Mouse (Mus musculus): ENCODE data around the gene Catsper1. TPM values are rescaled to one million over a fixed set of nuclear protein-coding genes. Genes with fewer than 3 reads are reported as not detected.

The Catsper1 gene
- polyA plus RNA-seq, 2 experiments: not detected

DNA sequence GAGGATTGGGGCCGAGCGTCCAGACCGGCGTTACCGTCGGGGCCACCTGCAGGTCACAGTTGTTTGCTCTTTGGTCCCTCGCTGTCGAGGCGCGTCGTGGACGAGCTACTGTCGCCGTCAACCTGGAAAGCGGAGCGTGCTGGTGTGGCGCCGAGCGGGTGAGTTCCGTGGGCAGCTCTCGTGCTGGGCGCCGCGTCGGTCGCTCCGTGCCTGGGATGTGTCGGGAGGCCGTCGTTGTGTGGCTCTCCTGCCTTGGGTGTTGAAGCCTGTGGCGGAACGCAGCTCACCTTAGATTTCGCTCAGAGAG lies 31.5 kb downstream of the Catsper1 start, which contains the start of gene Banf1:
Gene Banf1, minus strand, starts transcription at position 116 of the 307 bp plus-strand sequence.
- H3K4me2 ChIP-seq (replicated peaks; ENCODE audit: low read depth, low read length, severe bottlenecking): peak within 1 kb of the TSS; percentile 94
- no peak for TF ChIP-seq POLR2A (IDR thresholded peaks at IDR 0.05; ENCODE audit: borderline replicate concordance, extremely low read depth, insufficient read depth, insufficient read length)
- H3K9me3 ChIP-seq (ENCODE audit: control insufficient read depth, low read length): no peaks in the 10 kb centered on the region
- H3K4me1 ChIP-seq (ENCODE audit: control insufficient read depth, insufficient read depth, low read length): peaks cover 14% of the 10 kb centered on the region
- WGBS: under 1% methylated on average over 33 of the region's 33 CpGs
- peak within 1 kb of the TSS; percentile 83 for H3K27ac ChIP-seq (replicated peaks; ENCODE audit: low read depth, low read length)
- H3K9ac ChIP-seq (ENCODE audit: low read depth, low read length, severe bottlenecking): peak within 1 kb of the TSS; percentile 66
- no peaks in the 10 kb centered on the region for H3K27me3 ChIP-seq (ENCODE audit: control insufficient read depth, insufficient read depth, low read length)
- peak within 1 kb of the TSS; percentile 94 for H3K4me3 ChIP-seq (replicated peaks; ENCODE audit: low read length)
- DNase-seq (ENCODE audit: low spot score): no peak
- no peak for ATAC-seq (ENCODE audit: low FRiP score, low read depth)
- H3K36me3 ChIP-seq (ENCODE audit: control insufficient read depth, insufficient read depth, low read length): peaks cover 59% of the 10 kb centered on the region

DNA sequence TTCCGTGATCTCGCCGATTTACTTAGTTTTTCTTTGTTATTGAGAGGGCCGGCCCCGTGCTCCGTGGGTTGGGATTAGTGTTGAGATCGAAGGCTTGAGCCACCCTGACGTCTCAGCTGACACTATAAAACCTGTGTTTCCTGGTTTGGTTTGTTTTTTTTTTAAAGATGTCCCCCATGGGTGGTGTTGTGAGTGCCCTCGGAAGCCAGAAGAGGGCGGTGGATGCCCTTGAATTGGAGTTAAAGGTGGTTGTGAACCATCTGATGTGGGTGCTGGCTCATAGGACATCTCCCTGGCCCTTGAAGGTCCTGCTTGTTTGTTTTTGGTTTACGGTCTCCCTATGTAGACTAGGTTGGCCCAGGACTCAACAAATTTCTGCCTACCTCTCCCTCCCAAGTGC lies 31.9 kb downstream of the Catsper1 start:
- ATAC-seq (ENCODE audit: low FRiP score, low read depth) (no peak), DNase-seq (ENCODE audit: low spot score) (no peak)
- Histone ChIP-seq H3K4me2 (replicated peaks; ENCODE audit: low read depth, low read length, severe bottlenecking) (peak overlapping the region; percentile 94), H3K27ac (replicated peaks; ENCODE audit: low read depth, low read length) (peak overlapping the region; percentile 83; the same call in 1 of the 2 replicates), H3K9ac (ENCODE audit: low read depth, low read length, severe bottlenecking) (peak overlapping the region; percentile 66), H3K27me3 (ENCODE audit: control insufficient read depth, insufficient read depth, low read length) (no peaks in the 10 kb centered on the region), H3K4me1 (ENCODE audit: control insufficient read depth, insufficient read depth, low read length) (peaks cover 14% of the 10 kb centered on the region), H3K36me3 (ENCODE audit: control insufficient read depth, insufficient read depth, low read length) (peaks cover 64% of the 10 kb centered on the region), H3K4me3 (replicated peaks; ENCODE audit: low read length) (peak overlapping the region; percentile 94), H3K9me3 (ENCODE audit: control insufficient read depth, low read length) (no peaks in the 10 kb centered on the region)
- 9% methylated on average over 11 of the region's 11 CpGs for WGBS
- TF ChIP-seq POLR2A (IDR thresholded peaks at IDR 0.05; ENCODE audit: borderline replicate concordance, extremely low read depth, insufficient read depth, insufficient read length): no peak

DNA sequence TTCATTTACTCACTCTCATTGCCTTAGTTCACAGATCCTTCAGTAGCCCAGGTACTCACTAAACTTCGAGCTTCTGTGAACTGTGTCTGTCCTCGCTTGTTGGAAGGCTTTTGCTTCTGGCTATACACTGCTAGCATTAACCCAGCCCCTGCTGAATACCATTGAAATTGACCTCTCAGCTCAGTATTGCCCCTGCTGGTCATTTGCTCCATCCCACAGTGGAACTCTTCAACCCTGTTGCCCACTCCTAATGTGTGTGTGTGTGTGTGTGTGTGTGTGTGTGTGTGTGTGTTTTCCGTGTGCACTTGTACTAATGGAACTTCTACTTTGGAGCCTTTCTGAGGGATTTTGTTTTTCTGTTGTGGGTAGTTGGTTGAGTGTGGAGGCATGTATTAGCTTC lies 35.4 kb downstream of the Catsper1 start:
- H3K4me2 ChIP-seq (replicated peaks; ENCODE audit: low read depth, low read length, severe bottlenecking): no peak overlapping the region
- H3K9ac ChIP-seq (ENCODE audit: low read depth, low read length, severe bottlenecking): no peak overlapping the region
- H3K27ac ChIP-seq (replicated peaks; ENCODE audit: low read depth, low read length): no peak overlapping the region
- no peak for ATAC-seq (ENCODE audit: low FRiP score, low read depth)
- H3K4me3 ChIP-seq (replicated peaks; ENCODE audit: low read length): no peak overlapping the region
- H3K27me3 ChIP-seq (ENCODE audit: control insufficient read depth, insufficient read depth, low read length): no peaks in the 10 kb centered on the region
- no peak for DNase-seq (ENCODE audit: low spot score)
- peaks cover 9% of the 10 kb centered on the region for H3K4me1 ChIP-seq (ENCODE audit: control insufficient read depth, insufficient read depth, low read length)
- peaks cover 52% of the 10 kb centered on the region for H3K36me3 ChIP-seq (ENCODE audit: control insufficient read depth, insufficient read depth, low read length)
- 81% methylated on average over 3 of the region's 3 CpGs for WGBS
- no peaks in the 10 kb centered on the region for H3K9me3 ChIP-seq (ENCODE audit: control insufficient read depth, low read length)
- TF ChIP-seq POLR2A (IDR thresholded peaks at IDR 0.05; ENCODE audit: borderline replicate concordance, extremely low read depth, insufficient read depth, insufficient read length): no peak

DNA sequence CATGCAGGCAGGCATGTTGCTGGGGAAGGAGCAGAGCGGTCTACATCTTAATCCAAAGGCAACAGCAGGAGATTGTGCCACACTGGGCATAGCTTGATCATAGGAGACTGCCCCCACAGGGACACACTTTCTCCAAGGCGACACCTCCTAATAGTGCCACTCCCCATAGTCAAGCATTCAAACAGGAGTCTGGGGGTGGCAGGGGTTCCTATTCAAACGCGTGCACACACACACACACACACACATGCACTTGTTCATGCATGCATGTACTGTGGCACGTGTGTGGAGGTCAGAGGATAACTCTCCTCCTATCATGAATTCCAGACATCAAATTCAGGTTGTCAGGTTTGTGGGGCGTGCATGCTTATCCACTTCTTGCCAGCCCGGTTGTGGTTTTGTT lies 37.2 kb downstream of the Catsper1 start:
- no peak for ATAC-seq (ENCODE audit: low FRiP score, low read depth)
- peaks cover 67% of the 10 kb centered on the region for H3K36me3 ChIP-seq (ENCODE audit: control insufficient read depth, insufficient read depth, low read length)

DNA sequence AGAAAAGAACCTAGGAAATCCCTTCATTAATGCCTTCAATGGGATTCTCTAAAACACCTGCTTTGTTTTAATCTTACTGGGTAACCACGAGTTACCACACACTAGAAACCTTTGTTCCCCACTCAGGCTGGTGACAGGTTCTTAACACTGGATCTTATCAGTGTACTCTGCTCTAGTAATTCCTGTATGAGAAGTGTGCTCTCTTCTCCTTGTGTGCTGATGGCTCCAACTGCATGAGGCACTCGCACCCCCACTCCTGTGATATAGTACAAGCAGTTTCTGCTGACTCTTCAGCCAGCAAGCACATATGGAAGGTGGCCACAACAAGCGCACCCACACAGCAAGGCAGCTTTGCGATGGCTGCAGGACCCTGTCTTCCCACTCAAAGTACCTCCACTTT lies 38.6 kb downstream of the Catsper1 start:
- ATAC-seq (ENCODE audit: low FRiP score, low read depth) (no peak), DNase-seq (ENCODE audit: low spot score) (no peak)
- Histone ChIP-seq H3K27ac (replicated peaks; ENCODE audit: low read depth, low read length) (no peak overlapping the region), H3K36me3 (ENCODE audit: control insufficient read depth, insufficient read depth, low read length) (peaks cover 72% of the 10 kb centered on the region), H3K9me3 (ENCODE audit: control insufficient read depth, low read length) (no peaks in the 10 kb centered on the region), H3K27me3 (ENCODE audit: control insufficient read depth, insufficient read depth, low read length) (no peaks in the 10 kb centered on the region), H3K9ac (ENCODE audit: low read depth, low read length, severe bottlenecking) (no peak overlapping the region), H3K4me1 (ENCODE audit: control insufficient read depth, insufficient read depth, low read length) (no peaks in the 10 kb centered on the region), H3K4me2 (replicated peaks; ENCODE audit: low read depth, low read length, severe bottlenecking) (no peak overlapping the region), H3K4me3 (replicated peaks; ENCODE audit: low read length) (no peak overlapping the region)
- WGBS: 84% methylated on average over 4 of the region's 4 CpGs
- no peak for TF ChIP-seq POLR2A (IDR thresholded peaks at IDR 0.05; ENCODE audit: borderline replicate concordance, extremely low read depth, insufficient read depth, insufficient read length)

More for the DNA sequence above, 37.2 kb downstream of the Catsper1 start:
- Histone ChIP-seq H3K27ac (replicated peaks; ENCODE audit: low read depth, low read length) (no peak overlapping the region), H3K9me3 (ENCODE audit: control insufficient read depth, low read length) (no peaks in the 10 kb centered on the region), H3K4me3 (replicated peaks; ENCODE audit: low read length) (no peak overlapping the region), H3K4me2 (replicated peaks; ENCODE audit: low read depth, low read length, severe bottlenecking) (no peak overlapping the region), H3K27me3 (ENCODE audit: control insufficient read depth, insufficient read depth, low read length) (no peaks in the 10 kb centered on the region), H3K4me1 (ENCODE audit: control insufficient read depth, insufficient read depth, low read length) (peaks cover 6% of the 10 kb centered on the region; the same call in 1 of the 2 replicates), H3K9ac (ENCODE audit: low read depth, low read length, severe bottlenecking) (no peak overlapping the region)
- WGBS: 91% methylated on average over 7 of the region's 7 CpGs
- no peak for DNase-seq (ENCODE audit: low spot score)
- TF ChIP-seq POLR2A (IDR thresholded peaks at IDR 0.05; ENCODE audit: borderline replicate concordance, extremely low read depth, insufficient read depth, insufficient read length): no peak

GRCm38 (mm10) chr19:5374748-5375147 lies 39.2 kb downstream of the Catsper1 start:
- WGBS: 77% methylated on average over 4 of the region's 4 CpGs
- peaks cover 72% of the 10 kb centered on the region for H3K36me3 ChIP-seq (ENCODE audit: control insufficient read depth, insufficient read depth, low read length)

More at GRCm38 (mm10) chr19:5374748-5375147, 39.2 kb downstream of the Catsper1 start:
- H3K9ac ChIP-seq (ENCODE audit: low read depth, low read length, severe bottlenecking): no peak overlapping the region
- H3K4me2 ChIP-seq (replicated peaks; ENCODE audit: low read depth, low read length, severe bottlenecking): no peak overlapping the region
- no peak overlapping the region for H3K27ac ChIP-seq (replicated peaks; ENCODE audit: low read depth, low read length)
- no peaks in the 10 kb centered on the region for H3K27me3 ChIP-seq (ENCODE audit: control insufficient read depth, insufficient read depth, low read length)
- no peaks in the 10 kb centered on the region for H3K4me1 ChIP-seq (ENCODE audit: control insufficient read depth, insufficient read depth, low read length)
- DNase-seq (ENCODE audit: low spot score): no peak
- TF ChIP-seq POLR2A (IDR thresholded peaks at IDR 0.05; ENCODE audit: borderline replicate concordance, extremely low read depth, insufficient read depth, insufficient read length): no peak
- H3K4me3 ChIP-seq (replicated peaks; ENCODE audit: low read length): no peak overlapping the region
- no peak for ATAC-seq (ENCODE audit: low FRiP score, low read depth)
- no peaks in the 10 kb centered on the region for H3K9me3 ChIP-seq (ENCODE audit: control insufficient read depth, low read length)
